Mouse (Mus musculus): ENCODE results near the gene Por. TPM values are rescaled to one million over a fixed set of nuclear protein-coding genes. Genes with fewer than 3 reads are reported as not detected.

The Por gene
- polyA plus RNA-seq, 1 experiment from 2014 or later: 47.6 TPM

GRCm38 (mm10) chr5:135719586-135720120, 49.8 kb downstream of the Por start:
- ATAC-seq (ENCODE audit: extremely low read depth, insufficient number of reproducible peaks, low FRiP score, low TSS enrichment): no peak
- peaks cover 29% of the 10 kb centered on the region for H3K4me1 ChIP-seq
- no peak overlapping the region for H3K9ac ChIP-seq
- H3K27me3 ChIP-seq (replicated peaks): no peaks in the 10 kb centered on the region
- H3K36me3 ChIP-seq: peaks cover 40% of the 10 kb centered on the region
- 83% methylated on average over 10 of the region's 10 CpGs for WGBS
- H3K27ac ChIP-seq (replicated peaks): no peak overlapping the region
- H3K9me3 ChIP-seq: no peaks in the 10 kb centered on the region
- H3K4me2 ChIP-seq: no peak overlapping the region
- H3K4me3 ChIP-seq: no peak overlapping the region

- no peaks in the 10 kb centered on the region for H3K9me3 ChIP-seq
- no peak overlapping the region for H3K27ac ChIP-seq (replicated peaks)
- H3K4me2 ChIP-seq: no peak overlapping the region
- no peak for ATAC-seq (ENCODE audit: extremely low read depth, insufficient number of reproducible peaks, low FRiP score, low TSS enrichment)
- WGBS: 63% methylated on average over 3 of the region's 3 CpGs
- H3K9ac ChIP-seq: no peak overlapping the region
- H3K4me1 ChIP-seq: peaks cover 34% of the 10 kb centered on the region
- H3K36me3 ChIP-seq: peaks cover 40% of the 10 kb centered on the region
- H3K4me3 ChIP-seq: no peak overlapping the region
- no peaks in the 10 kb centered on the region for H3K27me3 ChIP-seq (replicated peaks)
Measured at GRCm38 (mm10) chr5:135720121-135720520, 50.3 kb downstream of the Por start.

- H3K27ac ChIP-seq (replicated peaks): no peak overlapping the region
- no peak overlapping the region for H3K4me3 ChIP-seq
- no peak for ATAC-seq (ENCODE audit: extremely low read depth, insufficient number of reproducible peaks, low FRiP score, low TSS enrichment)
- H3K9me3 ChIP-seq: no peaks in the 10 kb centered on the region
- 91% methylated on average over 8 of the region's 8 CpGs for WGBS
- H3K4me1 ChIP-seq: peaks cover 43% of the 10 kb centered on the region
- H3K9ac ChIP-seq: no peak overlapping the region
- H3K27me3 ChIP-seq (replicated peaks): no peaks in the 10 kb centered on the region
- H3K36me3 ChIP-seq: peaks cover 35% of the 10 kb centered on the region
- no peak overlapping the region for H3K4me2 ChIP-seq
Measured at GRCm38 (mm10) chr5:135721076-135721475, 51.2 kb downstream of the Por start.

GRCm38 (mm10) chr5:135722121-135722520, 52.3 kb downstream of the Por start:
- peak overlapping the region; percentile 38 for H3K4me2 ChIP-seq
- H3K4me3 ChIP-seq: no peak overlapping the region
- no peak for ATAC-seq (ENCODE audit: extremely low read depth, insufficient number of reproducible peaks, low FRiP score, low TSS enrichment)
- peaks cover 25% of the 10 kb centered on the region for H3K36me3 ChIP-seq
- peaks cover 54% of the 10 kb centered on the region for H3K4me1 ChIP-seq
- H3K9ac ChIP-seq: 0 out of 2 replicates have a peak overlapping the region, but pooled peaks have one; percentile 19
- 60% methylated on average over 11 of the region's 11 CpGs for whole genome bisulfite sequencing
- H3K27me3 ChIP-seq (replicated peaks): no peaks in the 10 kb centered on the region
- H3K27ac ChIP-seq (replicated peaks): peak overlapping the region; percentile 54; the same call in 1 of the 2 replicates
- H3K9me3 ChIP-seq: no peaks in the 10 kb centered on the region

GRCm38 (mm10) chr5:135723165-135723751, 53.4 kb downstream of the Por start:
- Histone ChIP-seq H3K9ac (no peak overlapping the region), H3K27me3 (replicated peaks) (no peaks in the 10 kb centered on the region), H3K9me3 (no peaks in the 10 kb centered on the region), H3K36me3 (peaks cover 15% of the 10 kb centered on the region), H3K4me1 (peaks cover 61% of the 10 kb centered on the region), H3K4me2 (no peak overlapping the region), H3K4me3 (no peak overlapping the region), H3K27ac (replicated peaks) (no peak overlapping the region)
- no peak for ATAC-seq (ENCODE audit: extremely low read depth, insufficient number of reproducible peaks, low FRiP score, low TSS enrichment)
- 57% methylated on average over 3 of the region's 3 CpGs for WGBS

GRCm38 (mm10) chr5:135724536-135725322, 54.9 kb downstream of the Por start:
- Histone ChIP-seq H3K4me1 (peaks cover 61% of the 10 kb centered on the region), H3K36me3 (peaks cover 17% of the 10 kb centered on the region), H3K9ac (peak overlapping the region; percentile 61), H3K4me3 (no peak overlapping the region), H3K9me3 (no peaks in the 10 kb centered on the region), H3K27me3 (replicated peaks) (no peaks in the 10 kb centered on the region), H3K4me2 (peak overlapping the region; percentile 51; the same call in 1 of the 2 replicates), H3K27ac (replicated peaks) (peak overlapping the region; percentile 77)
- ATAC-seq (ENCODE audit: extremely low read depth, insufficient number of reproducible peaks, low FRiP score, low TSS enrichment): no peak
- WGBS: 16% methylated on average over 9 of the region's 9 CpGs

GRCm38 (mm10) chr5:135725391-135725841, 55.6 kb downstream of the Por start:
- Histone ChIP-seq H3K27ac (replicated peaks) (peak overlapping the region; percentile 77), H3K36me3 (peaks cover 24% of the 10 kb centered on the region), H3K9me3 (no peaks in the 10 kb centered on the region), H3K4me1 (peaks cover 61% of the 10 kb centered on the region), H3K27me3 (replicated peaks) (no peaks in the 10 kb centered on the region), H3K4me3 (no peak overlapping the region), H3K9ac (peak overlapping the region; percentile 35; the same call in 1 of the 2 replicates), H3K4me2 (peak overlapping the region; percentile 51)
- WGBS: 34% methylated on average over 8 of the region's 8 CpGs
- no peak for ATAC-seq (ENCODE audit: extremely low read depth, insufficient number of reproducible peaks, low FRiP score, low TSS enrichment)

- H3K4me1 ChIP-seq: peaks cover 61% of the 10 kb centered on the region
- H3K9ac ChIP-seq: peak overlapping the region; percentile 45
- H3K4me3 ChIP-seq: no peak overlapping the region
- H3K9me3 ChIP-seq: no peaks in the 10 kb centered on the region
- peak overlapping the region; percentile 77 for H3K27ac ChIP-seq (replicated peaks)
- no peak for ATAC-seq (ENCODE audit: extremely low read depth, insufficient number of reproducible peaks, low FRiP score, low TSS enrichment)
- H3K4me2 ChIP-seq: peak overlapping the region; percentile 51
- H3K36me3 ChIP-seq: peaks cover 28% of the 10 kb centered on the region
- H3K27me3 ChIP-seq (replicated peaks): no peaks in the 10 kb centered on the region
- whole genome bisulfite sequencing: 37% methylated on average over 6 of the region's 6 CpGs
Measured at GRCm38 (mm10) chr5:135725991-135726390, 56.2 kb downstream of the Por start.

- H3K27me3 ChIP-seq (replicated peaks): no peaks in the 10 kb centered on the region
- no peak overlapping the region for H3K4me3 ChIP-seq
- peaks cover 61% of the 10 kb centered on the region for H3K4me1 ChIP-seq
- H3K4me2 ChIP-seq: peak overlapping the region; percentile 51; the same call in 1 of the 2 replicates
- H3K36me3 ChIP-seq: peaks cover 36% of the 10 kb centered on the region
- 51% methylated on average over 2 of the region's 2 CpGs for WGBS
- 0 out of 2 replicates have a peak, but pooled peaks have one; percentile 43 for ATAC-seq (ENCODE audit: extremely low read depth, insufficient number of reproducible peaks, low FRiP score, low TSS enrichment)
- H3K9me3 ChIP-seq: no peaks in the 10 kb centered on the region
- H3K9ac ChIP-seq: peak overlapping the region; percentile 52
- peak overlapping the region; percentile 77 for H3K27ac ChIP-seq (replicated peaks)
Measured at GRCm38 (mm10) chr5:135726641-135727346, 57.0 kb downstream of the Por start.

- no peak overlapping the region for H3K4me3 ChIP-seq
- H3K27me3 ChIP-seq (replicated peaks): no peaks in the 10 kb centered on the region
- no peak overlapping the region for H3K4me2 ChIP-seq
- no peak overlapping the region; the same call in 1 of the 2 replicates for H3K27ac ChIP-seq (replicated peaks)
- peaks cover 46% of the 10 kb centered on the region for H3K36me3 ChIP-seq
- no peak overlapping the region for H3K9ac ChIP-seq
- no peak for ATAC-seq (ENCODE audit: extremely low read depth, insufficient number of reproducible peaks, low FRiP score, low TSS enrichment)
- peaks cover 50% of the 10 kb centered on the region for H3K4me1 ChIP-seq
- 91% methylated on average over 9 of the region's 9 CpGs for WGBS
- H3K9me3 ChIP-seq: no peaks in the 10 kb centered on the region
Measured at GRCm38 (mm10) chr5:135727871-135728270, 58.0 kb downstream of the Por start.

GRCm38 (mm10) chr5:135728361-135728760, 58.5 kb downstream of the Por start:
- no peaks in the 10 kb centered on the region for H3K9me3 ChIP-seq
- H3K4me1 ChIP-seq: peaks cover 45% of the 10 kb centered on the region
- no peak overlapping the region for H3K9ac ChIP-seq
- H3K36me3 ChIP-seq: peaks cover 51% of the 10 kb centered on the region
- H3K27ac ChIP-seq (replicated peaks): no peak overlapping the region
- H3K27me3 ChIP-seq (replicated peaks): no peaks in the 10 kb centered on the region
- H3K4me3 ChIP-seq: no peak overlapping the region
- WGBS: 89% methylated on average over 13 of the region's 13 CpGs
- H3K4me2 ChIP-seq: no peak overlapping the region
- no peak for ATAC-seq (ENCODE audit: extremely low read depth, insufficient number of reproducible peaks, low FRiP score, low TSS enrichment)

Data from heart, embryonic 13.5 days (tissue).